Mouse (Mus musculus) stomach, embryonic 14.5 days (tissue): ENCODE measurements around the gene Ugt1a8. TPM values are rescaled to one million over a fixed set of nuclear protein-coding genes. Genes with fewer than 3 reads are reported as not detected.
A peak's percentile ranks its signal among the peaks of the same experiment; 100 is the strongest.
"Not testable (repeated sequence)": the region's sequence is repeated elsewhere in the genome, so short reads cannot be mapped to it uniquely, and the experiment has no call there.

ENCODE experiments used
- ATAC-seq: fragments of 200-750 bp; cut with Nextera tagmentation; 2 replicates; pipeline ENCODE4 v1.8.0; 2017; ENCODE audit warnings: low read depth, moderate TSS enrichment; ENCODE audit not compliant: insufficient number of reproducible peaks, insufficient read depth, low FRiP score
- H3K27ac ChIP-seq: fragments of 300-500 bp; sonication (generic); 2 replicates; pipeline ENCODE4 v1.5.1; 2014; ENCODE audit warnings: mild to moderate bottlenecking, low read length, moderate library complexity, mixed read lengths
- H3K27me3 ChIP-seq: fragments of 300-500 bp; sonication (generic); 2 replicates; pipeline ENCODE4 v1.6.1; 2014; ENCODE audit warnings: low read length, control low read depth, mixed read lengths; ENCODE audit not compliant: control insufficient read depth, insufficient read depth
- H3K36me3 ChIP-seq: fragments of 300-500 bp; sonication (generic); 2 replicates; pipeline ENCODE4 v1.6.1; 2014; ENCODE audit warnings: mild to moderate bottlenecking, control low read depth, low read length, moderate library complexity, mixed read lengths; ENCODE audit not compliant: control insufficient read depth, insufficient read depth
- H3K4me1 ChIP-seq: fragments of 300-500 bp; sonication (generic); 2 replicates; pipeline ENCODE4 v1.6.1; 2014; ENCODE audit warnings: low read length, control low read depth, mixed read lengths; ENCODE audit not compliant: control insufficient read depth, insufficient read depth
- H3K4me2 ChIP-seq: fragments of 300-500 bp; sonication (generic); replicated peaks from 2 replicates; pipeline ENCODE4 v1.6.1; 2014; ENCODE audit warnings: low read depth, low read length, control low read depth
- H3K4me3 ChIP-seq: fragments of 300-500 bp; sonication (generic); 2 replicates; pipeline ENCODE4 v1.5.1; 2014; ENCODE audit warnings: low read depth, low read length, control low read depth
- H3K9ac ChIP-seq: fragments of 300-500 bp; sonication (generic); replicated peaks from 2 replicates; pipeline ENCODE4 v1.6.1; 2014; ENCODE audit warnings: low read depth, mild to moderate bottlenecking, control low read depth, low read length, moderate library complexity, mixed read lengths
- H3K9me3 ChIP-seq: fragments of 300-500 bp; sonication (generic); 2 replicates; pipeline ENCODE4 v1.6.1; 2016; ENCODE audit warnings: low read depth, low read length, control low read depth; ENCODE audit not compliant: control insufficient read depth
- WGBS: fragments of 180-500 bp; shearing (Covaris S2); extraction: QIAGEN DNeasy Blood & Tissue Kit; methylation state at CpG from one replicate; pipeline ENCODE4 v1.1.7; 2014; 5-methylcytosine and 5-hydroxymethylcytosine counted together
- polyA plus RNA-seq: library from polyadenylated mRNA; unstranded; fragments of >200 nt; fragmentation: Nextera tagmentation; extraction: Ambion mirVana; gene quantifications from 2 replicates; pipeline ENCODE4 v1.2.1, GENCODE M21; 2014

The Ugt1a8 gene
- polyA plus RNA-seq, 1 experiment from 2014 or later: not detected

- H3K27me3 ChIP-seq: no peaks in the 10 kb centered on the region
- no peak overlapping the region for H3K4me2 ChIP-seq
- no peak overlapping the region for H3K9ac ChIP-seq
- WGBS: 69% methylated on average over 2 of the region's 2 CpGs
- no peak overlapping the region for H3K4me3 ChIP-seq
- ATAC-seq: no peak
- H3K36me3 ChIP-seq: no peaks in the 10 kb centered on the region
- H3K9me3 ChIP-seq: peaks cover 39% of the 10 kb centered on the region
- H3K4me1 ChIP-seq: no peaks in the 10 kb centered on the region
- no peak overlapping the region for H3K27ac ChIP-seq
Measured at GRCm38 (mm10) chr1:88224029-88224776, 136.6 kb downstream of the Ugt1a8 start.

- WGBS: 34% methylated on average over 2 of the region's 2 CpGs
- not testable (repeated sequence) for H3K27ac ChIP-seq, H3K4me1 ChIP-seq, H3K27me3 ChIP-seq, H3K9ac ChIP-seq, H3K4me2 ChIP-seq, H3K36me3 ChIP-seq, H3K4me3 ChIP-seq, ATAC-seq
- H3K9me3 ChIP-seq: peaks cover 50% of the 10 kb centered on the region
Measured at GRCm38 (mm10) chr1:88225301-88225700, 137.7 kb downstream of the Ugt1a8 start.

GRCm38 (mm10) chr1:88225741-88226140, 138.1 kb downstream of the Ugt1a8 start:
- Histone ChIP-seq H3K27ac (no peak overlapping the region), H3K9ac (no peak overlapping the region), H3K4me1 (no peaks in the 10 kb centered on the region), H3K4me2 (no peak overlapping the region), H3K36me3 (no peaks in the 10 kb centered on the region), H3K27me3 (no peaks in the 10 kb centered on the region), H3K9me3 (peaks cover 54% of the 10 kb centered on the region), H3K4me3 (no peak overlapping the region)
- no peak for ATAC-seq

- Histone ChIP-seq H3K9me3 (peaks cover 65% of the 10 kb centered on the region), H3K27me3 (no peaks in the 10 kb centered on the region), H3K9ac (no peak within 1 kb of the TSS), H3K4me1 (no peaks in the 10 kb centered on the region), H3K4me3 (no peak within 1 kb of the TSS), H3K27ac (no peak within 1 kb of the TSS), H3K4me2 (no peak within 1 kb of the TSS), H3K36me3 (no peaks in the 10 kb centered on the region)
- ATAC-seq: no peak
- 57% methylated on average over 5 of the region's 5 CpGs for WGBS
Measured at GRCm38 (mm10) chr1:88226670-88227379, 139.2 kb downstream of the Ugt1a8 start, which contains the start of gene Mroh2a. TSS of gene Mroh2a (plus strand) at chr1:88226986.

GRCm38 (mm10) chr1:88227482-88227881, 139.9 kb downstream of the Ugt1a8 start:
- H3K27me3 ChIP-seq: no peaks in the 10 kb centered on the region
- no peak overlapping the region for H3K27ac ChIP-seq
- H3K9ac ChIP-seq: no peak overlapping the region
- WGBS: 59% methylated on average over 2 of the region's 2 CpGs
- H3K9me3 ChIP-seq: peaks cover 67% of the 10 kb centered on the region
- no peak overlapping the region for H3K4me2 ChIP-seq
- no peak overlapping the region for H3K4me3 ChIP-seq
- ATAC-seq: no peak
- no peaks in the 10 kb centered on the region for H3K36me3 ChIP-seq
- H3K4me1 ChIP-seq: no peaks in the 10 kb centered on the region

GRCm38 (mm10) chr1:88228121-88228520, 140.5 kb downstream of the Ugt1a8 start:
- Histone ChIP-seq H3K9me3 (peaks cover 74% of the 10 kb centered on the region), H3K36me3 (no peaks in the 10 kb centered on the region), H3K27ac (no peak overlapping the region), H3K4me2 (no peak overlapping the region), H3K4me3 (no peak overlapping the region), H3K9ac (no peak overlapping the region), H3K4me1 (no peaks in the 10 kb centered on the region), H3K27me3 (no peaks in the 10 kb centered on the region)
- 0 out of 2 replicates have a peak, but pooled peaks have one; percentile 3 for ATAC-seq
- WGBS: 71% methylated on average over 7 of the region's 7 CpGs

GRCm38 (mm10) chr1:88229566-88229965, 142.0 kb downstream of the Ugt1a8 start:
- Histone ChIP-seq H3K27me3 (no peaks in the 10 kb centered on the region), H3K27ac (no peak overlapping the region), H3K4me2 (no peak overlapping the region), H3K36me3 (no peaks in the 10 kb centered on the region), H3K9me3 (peaks cover 87% of the 10 kb centered on the region), H3K9ac (no peak overlapping the region), H3K4me1 (no peaks in the 10 kb centered on the region), H3K4me3 (no peak overlapping the region)
- no peak for ATAC-seq
- 78% methylated on average over 3 of the region's 3 CpGs for WGBS

- H3K9me3 ChIP-seq: peaks cover 92% of the 10 kb centered on the region
- H3K27ac ChIP-seq: no peak overlapping the region
- H3K27me3 ChIP-seq: no peaks in the 10 kb centered on the region
- no peaks in the 10 kb centered on the region for H3K4me1 ChIP-seq
- H3K9ac ChIP-seq: no peak overlapping the region
- no peak for ATAC-seq
- H3K36me3 ChIP-seq: no peaks in the 10 kb centered on the region
- WGBS: 84% methylated on average over 5 of the region's 5 CpGs
- no peak overlapping the region for H3K4me3 ChIP-seq
- no peak overlapping the region for H3K4me2 ChIP-seq
Measured at GRCm38 (mm10) chr1:88229986-88230385, 142.4 kb downstream of the Ugt1a8 start.
